Mouse (Mus musculus): Measurements from ENCODE around the gene Rnf167.

Gene Rnf167

DNA sequence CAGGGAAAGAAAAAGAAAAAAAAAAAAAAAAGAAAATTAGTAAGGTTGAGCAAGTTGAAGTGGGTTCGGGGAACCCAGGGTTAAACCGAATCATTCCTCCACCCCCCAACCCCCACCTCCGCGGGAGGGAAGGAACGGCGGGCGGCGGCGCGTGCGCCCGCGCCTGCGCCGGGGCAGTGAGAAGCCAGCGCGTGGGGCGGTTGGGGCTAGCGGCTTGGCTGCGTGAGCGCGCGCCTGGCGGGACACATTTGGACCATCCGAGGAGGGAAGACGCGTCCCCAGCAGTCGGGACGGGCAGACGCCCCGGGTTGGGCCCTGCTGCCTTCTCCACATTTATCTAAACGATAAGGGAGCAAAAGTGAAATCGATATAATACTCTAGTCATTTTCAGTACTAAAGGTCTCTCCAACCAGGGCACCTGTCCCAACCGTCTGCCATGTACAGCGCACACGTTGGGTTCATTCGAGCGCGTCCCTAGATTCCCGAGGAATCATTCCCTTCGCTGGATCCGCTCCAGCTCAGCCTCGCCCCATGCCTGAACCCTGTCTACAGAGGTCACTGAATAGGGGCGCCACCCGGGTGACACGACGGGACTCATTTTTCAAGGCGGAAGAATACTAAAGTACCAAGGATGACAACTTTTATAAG lies 8.0 kb downstream of the Rnf167 start:
- peak; percentile 91 for DNase-seq (ENCODE audit: low read depth, low spot score)

DNA sequence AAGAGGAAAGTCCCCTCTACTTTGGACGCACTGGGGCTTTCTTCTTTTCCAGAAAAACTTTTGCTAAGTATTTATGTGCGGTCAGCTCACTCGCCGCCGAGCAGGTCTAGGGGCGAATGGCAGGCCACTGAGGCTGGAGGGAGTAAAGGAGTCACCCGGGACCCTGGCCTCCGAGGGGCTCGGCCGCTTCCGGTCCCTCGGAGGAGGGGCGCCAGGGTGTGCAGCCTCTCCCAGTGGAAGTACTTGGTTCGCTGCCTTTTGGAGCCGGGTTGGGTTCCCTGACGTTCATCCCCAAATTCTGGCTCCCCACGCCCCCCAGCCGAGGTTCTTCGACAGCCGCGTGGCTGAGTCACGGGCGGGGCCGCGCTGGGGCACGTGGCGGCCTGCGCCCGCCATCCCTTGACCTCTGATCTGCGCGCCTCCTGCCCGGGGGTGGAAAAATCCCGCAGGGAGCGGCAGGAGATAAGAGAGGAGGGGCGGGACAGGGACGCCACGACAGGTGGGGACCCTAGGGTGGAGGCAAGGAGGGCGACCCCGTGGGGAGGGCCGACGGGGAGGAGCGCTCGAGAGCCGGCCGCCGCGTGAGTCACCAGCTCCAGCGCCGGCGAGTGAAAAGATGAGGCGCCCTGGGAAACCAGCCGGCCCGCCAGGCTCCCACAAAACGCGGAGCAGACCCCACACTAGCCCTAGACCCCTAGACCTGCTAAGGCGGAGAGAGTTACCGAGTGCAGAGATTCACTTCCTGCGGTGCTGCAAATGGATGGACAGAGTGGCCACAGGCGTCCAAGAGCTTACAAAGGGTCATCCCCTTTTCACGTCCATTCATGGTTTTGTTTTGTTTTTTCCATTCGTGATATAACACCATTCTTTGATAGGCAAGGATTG lies 8.8 kb downstream of the Rnf167 start:
- DNase-seq (ENCODE audit: low read depth, low spot score) = no peak

DNA sequence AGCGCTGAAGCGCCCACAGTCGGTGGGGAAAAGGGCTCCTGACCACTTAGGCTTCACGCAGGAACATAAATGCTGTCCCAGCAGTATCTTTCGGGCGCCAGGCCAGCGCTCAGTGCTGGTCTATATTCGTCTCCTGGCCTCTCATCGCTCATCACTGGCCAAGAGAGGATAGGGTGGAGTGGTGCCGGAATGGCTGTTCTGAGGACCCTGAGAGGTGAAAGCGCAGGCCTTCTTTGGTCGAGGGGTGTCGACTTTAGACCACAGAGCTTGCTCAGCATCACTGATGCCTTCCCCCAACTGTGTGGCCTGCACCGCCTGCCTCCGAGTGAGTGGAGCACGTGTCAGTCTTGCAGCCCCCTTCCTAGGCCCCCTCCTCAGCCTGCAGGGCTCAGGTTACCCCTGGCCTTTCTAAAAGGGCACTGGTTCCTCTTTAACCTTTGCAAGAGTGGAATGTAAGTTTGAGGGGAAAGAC lies 9.5 kb downstream of the Rnf167 start:
- no peak for DNase-seq (ENCODE audit: low read depth, low spot score)

DNA sequence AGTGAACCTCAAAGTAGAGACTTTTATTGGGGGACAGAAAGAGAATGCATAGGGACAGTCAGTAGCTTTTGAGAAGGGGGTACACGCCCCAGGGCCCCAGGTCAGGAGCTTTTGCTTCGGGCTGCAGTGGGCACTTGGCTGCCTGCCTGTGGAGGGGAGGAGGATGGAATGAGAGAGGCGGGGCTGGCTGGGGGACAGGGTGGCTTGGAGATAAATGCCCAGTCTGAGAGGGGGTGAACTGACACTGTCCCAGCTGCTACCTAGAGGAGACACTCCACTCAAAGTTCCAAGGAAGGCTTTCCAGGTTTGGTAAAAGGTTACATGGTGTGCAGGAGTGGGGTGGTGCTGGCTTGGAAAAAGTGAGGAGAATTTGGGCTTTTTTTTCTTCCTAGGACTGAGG lies 9.9 kb downstream of the Rnf167 start, which contains the start of gene Eno3:
Gene Eno3, plus strand, starts transcription at position 239 of the 400 bp plus-strand sequence.
- no peak for DNase-seq (ENCODE audit: low read depth, low spot score)

DNA sequence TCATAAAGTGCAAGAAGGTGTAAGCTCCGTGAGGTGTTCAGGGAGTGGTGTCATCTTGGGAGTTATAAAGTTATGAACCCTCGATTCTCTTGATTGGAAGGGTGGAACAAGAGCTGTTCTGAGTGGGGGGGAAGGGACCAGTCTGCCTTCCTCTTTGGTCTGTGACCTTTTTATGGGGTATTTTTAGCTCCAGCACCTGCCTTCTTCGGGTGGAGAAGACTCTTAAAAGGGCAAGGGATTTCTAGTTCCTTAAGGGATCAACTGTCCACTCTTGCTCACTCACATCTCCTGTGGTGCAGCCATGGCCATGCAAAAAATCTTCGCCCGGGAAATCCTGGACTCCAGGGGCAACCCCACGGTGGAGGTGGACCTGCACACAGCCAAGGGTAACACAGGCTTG lies 10.5 kb downstream of the Rnf167 start:
- DNase-seq (ENCODE audit: low read depth, low spot score) = no peak

DNA sequence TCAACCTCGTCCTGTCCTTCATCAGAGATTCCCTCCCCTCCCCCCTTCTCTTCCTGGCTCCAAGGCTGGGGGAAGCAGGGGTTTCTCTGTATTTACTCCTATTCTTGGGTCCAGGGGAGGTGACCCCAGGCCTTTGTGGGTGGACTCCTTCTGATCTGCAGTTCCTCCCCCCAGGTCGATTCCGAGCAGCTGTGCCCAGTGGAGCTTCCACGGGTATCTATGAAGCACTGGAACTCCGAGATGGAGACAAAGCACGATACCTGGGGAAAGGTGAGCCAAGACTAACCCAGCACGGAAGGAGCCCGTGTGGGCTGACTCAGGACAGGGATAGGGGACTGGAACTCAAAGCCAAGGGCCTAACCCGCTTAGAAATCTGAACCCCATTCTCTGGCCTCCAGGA lies 11.0 kb downstream of the Rnf167 start:
- no peak for DNase-seq (ENCODE audit: low read depth, low spot score)

DNA sequence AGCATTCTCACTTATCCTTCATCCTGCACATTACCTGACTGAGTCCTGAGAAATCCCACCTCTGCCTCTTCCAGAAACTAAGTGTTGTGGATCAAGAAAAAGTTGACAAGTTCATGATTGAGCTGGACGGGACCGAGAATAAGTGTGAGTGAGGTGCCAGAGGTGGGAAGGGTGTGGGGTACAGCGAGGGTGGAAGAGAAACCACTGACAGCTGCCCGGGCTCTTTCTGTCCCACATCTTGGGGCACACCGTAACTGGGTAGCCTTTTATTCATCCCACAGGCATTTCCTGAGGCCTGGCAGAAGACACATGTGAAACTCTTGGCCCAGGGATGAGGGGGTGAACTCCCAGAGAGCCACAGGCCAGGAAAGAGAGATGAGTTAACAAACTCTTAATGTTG lies 11.5 kb downstream of the Rnf167 start:
- no peak for DNase-seq (ENCODE audit: low read depth, low spot score)

DNA sequence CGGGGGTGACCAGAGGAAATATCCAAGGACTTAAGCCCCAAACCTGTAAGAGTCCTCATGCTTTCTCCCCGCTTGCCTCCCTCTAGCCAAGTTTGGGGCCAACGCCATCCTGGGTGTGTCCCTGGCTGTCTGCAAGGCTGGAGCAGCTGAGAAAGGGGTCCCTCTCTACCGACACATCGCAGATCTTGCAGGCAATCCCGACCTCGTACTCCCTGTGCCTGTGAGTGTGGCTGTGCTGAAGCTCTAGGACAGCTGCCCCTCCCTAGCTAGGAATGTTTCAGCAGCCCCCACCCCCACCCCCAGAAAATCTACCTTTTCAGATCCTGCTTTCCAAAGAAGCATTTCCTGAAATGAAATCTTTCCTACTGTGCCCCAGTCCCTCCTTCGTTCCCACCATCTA lies 11.9 kb downstream of the Rnf167 start:
- no peak for DNase-seq (ENCODE audit: low read depth, low spot score)

DNA sequence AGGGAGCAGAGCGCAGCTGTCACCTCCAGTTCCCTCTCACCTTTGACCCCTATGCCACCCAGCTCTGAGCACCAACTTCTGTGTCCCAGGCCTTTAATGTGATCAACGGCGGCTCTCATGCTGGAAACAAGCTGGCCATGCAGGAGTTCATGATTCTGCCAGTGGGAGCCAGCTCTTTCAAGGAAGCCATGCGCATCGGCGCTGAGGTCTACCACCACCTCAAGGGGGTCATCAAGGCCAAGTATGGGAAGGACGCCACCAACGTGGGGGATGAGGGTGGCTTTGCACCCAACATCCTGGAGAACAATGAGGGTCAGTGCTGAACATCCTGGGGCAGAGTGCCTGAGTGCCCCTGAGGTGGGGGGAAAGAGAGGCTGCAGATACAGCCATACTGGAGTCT lies 13.5 kb downstream of the Rnf167 start:
- no peak for DNase-seq (ENCODE audit: low read depth, low spot score)

DNA sequence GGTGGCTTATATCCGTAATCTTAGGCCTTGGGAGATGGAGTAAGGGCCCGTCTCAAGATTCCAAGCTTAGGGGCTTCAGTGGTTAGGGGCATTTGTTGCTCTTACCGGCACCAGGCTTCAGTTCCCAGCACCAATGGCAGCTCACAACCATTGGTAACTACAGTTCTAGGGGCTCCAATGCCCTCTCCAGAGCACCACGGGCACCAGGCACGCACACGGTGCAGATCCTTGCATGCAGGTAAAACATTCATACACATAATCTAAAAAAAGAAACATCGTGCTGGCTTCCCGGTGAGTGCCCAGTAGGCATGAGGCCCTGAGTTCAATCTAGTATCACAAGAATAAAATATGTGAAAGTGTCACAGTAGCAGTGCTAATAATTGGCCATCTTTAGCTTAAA lies 16.1 kb downstream of the Rnf167 start:
- DNase-seq (ENCODE audit: low read depth, low spot score) = no peak

DNA sequence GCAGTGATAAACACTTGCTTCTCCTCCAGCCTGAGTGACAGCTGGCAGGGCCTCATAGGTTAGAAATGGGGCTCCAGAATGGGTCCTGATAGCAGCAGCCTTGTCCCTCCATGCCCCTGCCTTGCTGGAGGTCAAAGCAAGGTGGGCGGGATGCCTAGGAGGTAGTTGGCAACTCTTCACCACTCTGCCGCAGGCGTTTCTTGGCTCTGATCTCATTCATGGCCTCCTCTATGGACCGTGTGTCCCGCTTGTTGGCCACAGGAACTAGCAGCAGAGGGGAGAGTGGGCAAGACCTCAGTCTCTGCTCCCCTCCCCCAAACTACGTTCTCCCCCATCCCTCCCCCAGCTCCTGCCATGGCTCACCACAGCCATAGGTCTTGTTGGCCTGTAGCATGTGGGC lies 16.9 kb downstream of the Rnf167 start:
- no peak for DNase-seq (ENCODE audit: low read depth, low spot score)

DNA sequence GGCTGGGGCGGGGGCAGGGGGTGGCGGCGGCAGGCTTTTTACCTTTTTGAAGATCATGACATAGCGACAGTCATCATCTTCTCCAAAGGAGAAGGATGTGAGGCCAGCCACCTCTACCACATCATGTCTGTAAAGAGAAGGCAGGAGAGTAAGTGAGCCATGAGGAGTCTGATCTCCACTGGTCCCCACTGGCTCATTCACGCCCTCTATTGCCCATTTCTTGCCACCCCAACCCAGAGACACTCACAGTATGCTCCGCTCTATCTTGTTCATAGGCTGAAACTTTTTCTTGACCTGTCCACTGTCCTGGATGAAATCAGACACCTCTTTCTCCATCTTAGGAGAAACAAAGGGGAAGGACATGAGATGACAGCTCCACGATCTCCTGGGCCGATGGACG lies 17.7 kb downstream of the Rnf167 start:
- DNase-seq (ENCODE audit: low read depth, low spot score) = no peak

DNA sequence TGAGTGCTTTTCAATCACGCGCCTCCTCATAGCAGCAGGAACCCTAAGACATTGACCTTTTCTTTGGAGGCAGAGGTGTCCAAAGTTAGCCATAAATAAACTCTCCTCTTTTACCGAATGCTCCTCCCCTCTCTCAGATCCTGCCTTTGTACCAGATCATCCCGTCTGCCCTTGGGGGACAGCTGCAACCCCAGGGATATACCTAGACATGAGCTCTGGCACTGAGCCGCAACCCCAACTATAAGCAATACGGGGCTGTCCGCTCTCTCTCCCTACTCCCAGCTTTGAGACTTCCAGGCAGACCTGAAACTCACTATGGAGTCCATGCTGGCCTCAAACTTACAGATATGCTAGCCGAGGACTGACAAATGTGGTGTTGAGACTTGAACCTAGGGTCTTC lies 19.7 kb downstream of the Rnf167 start:
- DNase-seq (ENCODE audit: low read depth, low spot score) = no peak

DNA sequence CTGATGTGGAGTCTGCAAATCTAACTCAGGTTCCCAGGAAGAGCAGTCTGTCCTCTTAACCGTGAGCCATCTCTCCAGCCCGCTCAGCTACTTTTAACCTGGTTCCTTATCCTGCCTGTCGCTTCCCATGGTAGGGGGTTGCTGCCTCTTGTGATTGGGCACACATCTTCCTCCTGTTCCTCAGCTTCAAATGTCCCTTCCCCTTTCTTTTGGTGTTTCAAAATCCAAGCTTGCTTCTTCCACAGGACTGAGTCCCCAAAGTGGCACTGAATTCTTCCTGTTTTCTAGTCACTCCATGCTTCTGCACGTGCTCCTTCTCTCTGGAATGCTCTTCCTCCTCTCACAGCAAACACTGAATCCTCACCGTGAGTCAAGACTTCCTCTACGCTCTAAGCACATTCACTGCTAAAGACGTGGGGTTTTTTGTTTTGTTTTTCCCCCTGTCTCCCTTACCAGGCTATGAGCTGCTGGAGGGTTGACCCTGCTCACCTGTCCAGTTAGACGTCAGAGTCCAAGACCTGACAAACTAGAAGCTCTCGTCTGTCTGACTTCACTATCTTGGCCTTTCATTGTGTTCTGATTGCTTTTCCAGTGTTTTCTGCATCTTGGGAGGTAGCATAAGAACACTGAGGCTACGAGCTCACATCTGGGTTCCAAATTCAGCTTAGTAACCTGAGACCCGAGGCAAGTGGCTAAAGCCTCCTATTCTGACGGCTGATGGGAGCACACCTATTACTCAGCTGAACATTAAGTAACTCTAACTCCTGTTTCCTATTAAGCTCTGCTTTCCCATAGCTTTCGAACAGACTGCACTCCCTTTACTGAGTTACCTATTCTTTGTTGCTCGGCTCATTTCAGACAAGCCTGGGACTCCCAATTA lies 20.5 kb downstream of the Rnf167 start:
- DNase-seq (ENCODE audit: low read depth, low spot score) = no peak

DNA sequence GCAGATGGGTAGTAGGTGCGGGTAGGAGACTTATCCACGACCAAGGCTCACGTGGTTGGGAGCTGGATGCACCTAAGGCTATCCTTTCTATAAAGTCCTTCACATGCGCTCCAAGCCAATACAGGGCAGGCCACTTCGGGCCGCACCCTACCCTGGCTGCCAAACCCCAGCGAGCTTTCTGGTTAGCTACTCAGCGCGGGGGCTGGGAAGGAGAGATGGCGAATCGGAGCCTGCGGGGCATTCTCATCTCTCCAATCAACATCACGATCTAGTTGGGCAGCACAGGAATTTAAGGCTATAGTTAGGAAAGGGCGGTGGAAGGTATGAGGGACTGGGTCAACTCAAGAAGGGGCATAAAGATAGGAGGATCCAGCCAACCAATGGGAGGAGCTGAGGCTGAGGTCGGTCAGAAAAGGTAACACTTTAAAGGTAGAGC lies 21.3 kb downstream of the Rnf167 start:
- no peak for DNase-seq (ENCODE audit: low read depth, low spot score)

DNA sequence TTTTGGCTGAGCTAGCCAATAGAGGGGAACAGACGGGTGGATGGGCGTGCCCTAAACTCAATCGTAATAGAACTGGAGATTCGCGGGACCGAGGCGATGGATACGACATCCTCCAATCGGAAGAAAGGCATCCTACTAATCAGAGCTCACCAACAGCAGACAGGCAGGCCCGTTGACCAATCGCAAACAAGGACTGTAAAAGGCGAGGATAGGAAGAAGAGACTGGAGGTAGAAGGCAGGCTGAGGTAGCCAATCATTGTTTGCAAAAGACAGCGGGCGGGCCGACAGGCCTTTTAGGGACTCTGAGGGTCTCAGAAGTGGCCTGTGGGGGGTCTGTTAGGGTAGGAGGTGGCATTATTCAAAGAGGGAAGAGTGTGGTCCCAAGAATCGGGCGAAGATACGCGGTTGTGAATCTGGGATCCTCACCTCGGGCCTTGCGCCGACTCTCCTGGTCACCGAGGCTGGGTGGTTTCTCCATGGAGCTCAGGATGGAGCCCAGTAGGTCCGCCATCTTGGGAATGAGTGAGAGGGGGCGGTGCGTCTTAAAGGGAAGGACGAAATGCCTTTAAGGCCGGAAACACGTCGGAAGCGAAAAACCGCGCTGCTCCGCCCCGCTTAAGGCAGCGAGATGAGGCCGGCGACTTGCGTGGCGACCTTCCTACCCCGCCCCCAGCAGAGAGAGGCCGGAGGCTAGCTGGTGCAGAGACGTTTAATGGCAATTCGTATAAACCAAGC lies 21.9 kb downstream of the Rnf167 start, which contains the start of gene Spag7:
Gene Spag7, minus strand, starts transcription at position 646 of the 735 bp plus-strand sequence.
- DNase-seq (ENCODE audit: low read depth, low spot score) = peak; percentile 100

DNA sequence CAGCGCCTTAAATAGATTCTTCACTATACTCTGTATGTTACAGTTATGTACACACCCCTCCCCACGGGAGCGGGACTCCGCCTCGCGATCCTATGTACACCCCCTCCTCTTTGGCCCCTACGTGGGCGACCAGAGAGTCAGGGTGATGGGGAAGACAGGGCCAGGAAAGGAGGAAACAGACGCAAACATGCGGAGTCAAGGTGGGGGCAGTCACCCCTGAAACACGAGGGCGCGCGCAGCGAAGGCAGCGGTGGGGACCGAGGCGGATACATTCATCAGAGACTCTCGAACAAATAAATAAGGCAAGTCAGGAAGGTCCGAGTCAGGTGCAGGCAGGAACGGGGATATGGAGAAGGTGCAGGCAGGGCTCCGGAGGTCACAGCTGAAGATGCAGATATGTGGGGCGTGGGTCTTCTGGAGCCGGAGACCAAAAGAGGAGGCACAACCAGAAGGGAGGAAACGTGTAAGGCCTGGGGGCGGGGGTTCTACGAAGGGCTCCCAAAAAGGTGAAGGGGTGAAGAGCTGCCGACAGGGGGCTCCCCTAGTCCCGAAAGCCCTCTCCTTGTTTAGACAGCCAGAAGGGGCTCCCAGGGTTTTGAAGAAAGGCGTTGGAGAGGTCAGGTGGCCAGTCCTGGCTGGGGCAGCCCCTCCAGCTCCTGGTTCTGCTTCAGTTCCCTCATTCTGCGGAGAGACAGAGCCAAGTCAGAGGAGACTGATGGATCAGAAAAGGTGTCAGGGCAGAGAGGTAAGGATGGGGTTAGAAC lies 22.7 kb downstream of the Rnf167 start:
- peak; percentile 84 for DNase-seq (ENCODE audit: low read depth, low spot score)

DNA sequence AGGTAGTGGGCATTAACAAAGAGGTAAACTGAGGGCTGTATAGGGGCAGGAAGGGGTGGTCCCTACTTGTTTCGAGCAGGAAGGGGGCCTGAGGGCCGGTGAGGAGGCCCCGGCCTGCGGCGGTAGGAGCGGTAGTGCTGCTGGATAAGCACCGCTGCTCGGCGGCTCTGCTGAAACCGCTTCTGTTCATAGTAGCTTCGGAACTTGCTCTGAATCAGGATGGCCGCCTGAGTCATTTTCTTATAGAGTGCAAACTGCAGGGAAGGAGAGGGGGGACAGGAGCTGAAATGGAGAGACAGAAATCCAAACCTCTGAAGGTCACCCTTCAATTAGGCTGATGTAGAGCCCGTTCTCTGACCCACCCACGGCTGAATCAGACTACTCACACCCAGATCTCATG lies 23.4 kb downstream of the Rnf167 start:
- peak; percentile 43 for DNase-seq (ENCODE audit: low read depth, low spot score)

DNA sequence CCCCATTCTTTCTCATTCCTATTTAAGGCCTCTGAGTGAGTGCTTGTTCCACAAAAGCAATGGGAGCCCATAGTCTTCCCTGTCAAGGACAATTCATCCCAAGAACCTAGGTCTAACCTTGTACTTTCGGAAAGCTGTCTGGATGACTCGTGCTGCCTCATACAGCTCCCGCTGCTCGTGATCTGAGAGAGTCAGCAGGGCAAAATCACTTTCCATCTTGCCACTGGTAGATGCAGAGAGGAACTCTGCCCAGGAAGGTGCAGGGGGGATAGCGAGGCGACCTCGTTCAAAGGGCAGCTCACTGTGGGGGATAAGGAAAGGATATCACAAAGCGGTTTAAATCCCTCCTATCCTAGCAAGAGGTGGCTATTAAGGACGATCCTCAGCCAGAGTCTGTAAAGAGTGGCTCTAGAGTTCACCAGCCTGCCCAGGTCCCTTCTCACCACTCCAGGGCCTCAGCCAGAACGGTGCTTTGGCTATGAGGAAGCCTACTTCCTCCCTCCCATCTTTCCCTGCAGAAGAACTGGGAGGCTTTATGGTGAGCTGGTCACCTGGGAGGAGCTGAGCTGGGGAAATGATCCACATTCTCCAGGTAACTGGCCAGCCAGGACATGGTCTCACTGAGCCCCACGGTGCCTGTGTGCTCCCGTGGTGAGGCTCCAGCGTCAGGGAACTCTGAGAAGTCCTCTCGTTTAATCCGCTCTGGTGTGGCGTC lies 24.5 kb downstream of the Rnf167 start:
- DNase-seq (ENCODE audit: low read depth, low spot score) = peak; percentile 35

DNA sequence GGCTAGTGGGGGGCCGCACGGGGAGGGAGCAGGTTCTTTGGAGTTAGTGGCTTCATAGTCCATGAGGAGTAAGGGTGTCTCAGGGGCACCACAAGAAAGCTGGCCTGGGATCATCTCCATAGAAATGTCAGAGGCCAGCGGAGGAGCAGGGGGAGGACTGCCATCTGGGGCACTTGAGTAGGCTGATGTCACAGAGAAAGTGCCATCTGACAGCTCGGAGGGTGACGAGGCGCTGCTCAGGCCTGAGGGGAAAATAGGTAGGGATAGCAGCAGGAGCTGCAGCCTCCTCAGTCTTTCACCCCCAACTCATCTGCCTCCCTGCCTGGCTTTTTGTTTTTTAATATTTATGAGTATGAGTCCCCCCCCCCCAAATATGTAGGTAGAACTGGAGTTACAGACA lies 27.0 kb downstream of the Rnf167 start:
- peak; percentile 28 for DNase-seq (ENCODE audit: low read depth, low spot score)

Data from brain, adult 2 months (tissue).